Mouse (Mus musculus): ENCODE data around the gene Cnep1r1. TPM values are rescaled to one million over a fixed set of nuclear protein-coding genes. Genes with fewer than 3 reads are reported as not detected.

Gene Cnep1r1
- polyA plus RNA-seq, 1 experiment from 2014 or later, result 38.4 TPM

Small RNA genes lying within 50 kb of the gene (microRNA-seq; reads per million reads assigned to microRNA genes)
- 2.6 reads per million, percentile 11 among the genes with 10 or more reads in this experiment for gene Mir7071

Other genes with a start within 250 kb of the Cnep1r1 start
- gene Zfp423, start 159.2 kb upstream of the Cnep1r1 start, polyA plus RNA-seq (2015; fragmentation: Nextera tagmentation; extraction: Ambion mirVana), result 35.1 and 35.7 TPM in 2 replicates
- gene Heatr3, start 19.1 kb downstream of the Cnep1r1 start, polyA plus RNA-seq (2015; fragmentation: Nextera tagmentation; extraction: Ambion mirVana), result 40.9 and 41.6 TPM in 2 replicates
- 10.4 and 11.2 TPM in 2 replicates for gene Tent4b, start 80.4 kb downstream of the Cnep1r1 start, polyA plus RNA-seq (2015; fragmentation: Nextera tagmentation; extraction: Ambion mirVana)
- 4.1 and 4.3 TPM in 2 replicates for gene Adcy7, start 153.6 kb downstream of the Cnep1r1 start, polyA plus RNA-seq (2015; fragmentation: Nextera tagmentation; extraction: Ambion mirVana)
- 60.2 and 63.5 TPM in 2 replicates for gene Brd7, start 243.4 kb downstream of the Cnep1r1 start, polyA plus RNA-seq (2015; fragmentation: Nextera tagmentation; extraction: Ambion mirVana)